Mouse (Mus musculus) spleen, adult 2 months (tissue): Measurements from ENCODE around the gene Ints7.

ENCODE experiments used
- CTCF ChIP-seq: fragments of 200-500 bp; IDR thresholded peaks from 2 replicates; pipeline ENCODE4 v1.5.1; 2011; ENCODE audit warnings: mild to moderate bottlenecking, inconsistent platforms; ENCODE audit not compliant: insufficient read depth, insufficient read length, insufficient replicate concordance; ENCODE audit errors: extremely low read depth
- POLR2A ChIP-seq: fragments of 200-500 bp; IDR thresholded peaks from 2 replicates; pipeline ENCODE4 v1.6.1; 2011; ENCODE audit warnings: low read depth, low read length, inconsistent platforms

DNA sequence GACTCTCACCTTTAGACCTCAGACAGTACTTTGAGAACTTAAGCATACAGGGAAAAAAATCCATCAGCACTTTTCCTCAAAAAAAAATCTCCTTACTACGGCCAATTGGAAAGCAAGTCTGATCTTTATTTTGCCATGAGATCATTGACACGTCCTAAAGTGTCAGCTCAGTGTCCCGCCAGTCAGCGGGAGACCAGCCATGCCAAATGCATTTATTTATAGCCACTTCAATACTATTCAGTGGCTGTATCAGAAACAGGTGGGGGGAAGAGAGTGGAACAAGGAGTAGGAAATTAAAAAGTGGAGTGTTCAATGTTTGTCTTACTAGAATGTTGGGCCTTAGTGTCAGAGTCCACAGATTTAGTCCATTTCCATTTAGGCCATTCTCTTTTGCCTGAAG is 24.6 kb upstream of the Ints7 start:
- TF ChIP-seq CTCF = no peak
- TF ChIP-seq POLR2A = no peak
